Mouse (Mus musculus): ENCODE results near the gene Rnd2. TPM values are rescaled to one million over a fixed set of nuclear protein-coding genes. Genes with fewer than 3 reads are reported as not detected.

Gene Rnd2
- polyA plus RNA-seq (2016; fragmentation: Nextera tagmentation; extraction: Ambion mirVana), result 38.8 and 57.7 TPM in 2 replicates

DNA sequence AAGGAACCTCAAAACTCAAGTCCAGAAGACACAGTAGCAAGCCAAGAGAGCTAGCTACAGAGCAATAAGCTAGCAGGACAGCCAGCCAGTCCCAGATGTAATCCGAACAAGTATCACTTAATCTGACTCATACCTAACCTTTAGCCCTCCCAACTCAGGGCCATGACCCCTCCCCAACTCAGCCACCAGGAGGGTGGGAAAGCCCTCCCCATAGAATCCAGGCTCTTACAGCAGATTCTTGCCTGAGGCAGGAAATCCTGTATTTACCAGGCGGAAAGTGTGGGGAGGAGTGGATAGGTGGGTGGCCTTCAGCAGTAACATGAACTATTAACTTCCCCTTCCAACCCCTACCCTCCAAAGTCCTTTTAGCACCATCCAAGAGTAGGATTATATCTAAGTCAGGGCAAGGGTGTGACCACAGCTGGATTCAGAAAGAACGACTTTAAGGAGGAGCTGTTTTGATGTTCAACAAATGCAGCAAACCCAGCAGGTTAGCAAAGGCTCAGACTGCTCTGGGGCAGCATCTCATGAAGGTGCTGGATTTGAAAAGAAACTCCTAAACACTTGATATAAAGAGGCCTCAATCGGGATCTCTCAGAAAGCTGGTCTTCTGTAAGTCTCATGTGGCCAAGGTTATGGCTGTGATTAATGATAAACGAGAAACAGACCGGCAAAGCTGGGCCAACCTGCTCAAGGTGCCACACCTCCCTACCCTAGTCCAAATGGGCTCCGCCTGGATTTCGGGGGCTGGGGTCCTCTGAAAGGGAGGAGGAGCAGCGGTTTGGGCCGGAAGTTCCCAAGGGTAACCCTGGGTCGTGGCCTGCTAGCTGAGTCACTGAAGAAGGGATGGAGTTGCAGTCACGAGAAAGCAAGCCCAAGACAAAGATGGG is at the start of gene Rnd2:
TSS of gene Rnd2 (plus strand) at position 789 of the 890 bp plus-strand sequence.
- peaks cover 90% of the 10 kb centered on the region for H3K4me1 ChIP-seq
- WGBS, result 13% methylated on average over 12 of the region's 12 CpGs
- DNase-seq (ENCODE audit: low spot score), result no peak

DNA sequence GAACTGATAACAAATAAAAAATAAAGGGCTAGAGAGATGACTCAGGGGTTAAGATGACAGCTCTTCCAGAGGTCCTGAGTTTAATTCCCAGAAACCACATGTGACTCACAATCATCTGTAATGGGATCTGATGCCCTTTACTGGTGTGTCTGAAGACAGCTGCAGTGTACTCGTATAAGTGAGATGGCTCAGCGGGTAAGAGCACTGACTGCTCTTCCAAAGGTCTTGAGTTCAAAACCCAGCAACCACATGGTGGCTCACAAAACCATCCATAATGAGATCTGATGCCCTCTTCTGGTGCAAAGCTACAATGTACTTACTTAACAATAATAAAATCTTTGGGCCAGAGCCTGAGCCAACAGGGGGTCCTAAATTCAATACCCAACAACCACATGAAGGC is 49.5 kb upstream of the Rnd2 start:
- Histone ChIP-seq H3K27ac (replicated peaks) (no peak overlapping the region), H3K4me1 (peaks cover 20% of the 10 kb centered on the region), H3K9me3 (replicated peaks) (no peaks in the 10 kb centered on the region), H3K4me3 (no peak overlapping the region), H3K27me3 (ENCODE audit: low read depth, poor library complexity, severe bottlenecking) (no peaks in the 10 kb centered on the region), H3K36me3 (peaks cover 43% of the 10 kb centered on the region)
- no peak for DNase-seq (ENCODE audit: low spot score)
- WGBS, result 86% methylated on average over 2 of the region's 2 CpGs

More for the DNA sequence above, at the start of gene Rnd2:
- no peaks in the 10 kb centered on the region for H3K9me3 ChIP-seq (replicated peaks)
- H3K27ac ChIP-seq (replicated peaks), result peak within 1 kb of the TSS; percentile 82
- H3K36me3 ChIP-seq, result peaks cover 27% of the 10 kb centered on the region
- H3K4me3 ChIP-seq, result peak within 1 kb of the TSS; percentile 68
- peaks cover 31% of the 10 kb centered on the region for H3K27me3 ChIP-seq (ENCODE audit: low read depth, poor library complexity, severe bottlenecking)

GRCm38 (mm10) chr11:101416433-101417100 is 48.2 kb upstream of the Rnd2 start:
- no peak for DNase-seq (ENCODE audit: low spot score)

GRCm38 (mm10) chr11:101417101-101417855 is 47.5 kb upstream of the Rnd2 start, which contains the start of gene Aarsd1:
Gene Aarsd1, minus strand, starts transcription at chr11:101417615.
- Histone ChIP-seq H3K4me1 (peaks cover 20% of the 10 kb centered on the region), H3K9me3 (replicated peaks) (no peaks in the 10 kb centered on the region), H3K36me3 (peaks cover 24% of the 10 kb centered on the region), H3K4me3 (peak within 1 kb of the TSS; percentile 88), H3K27me3 (ENCODE audit: low read depth, poor library complexity, severe bottlenecking) (no peaks in the 10 kb centered on the region), H3K27ac (replicated peaks) (peak within 1 kb of the TSS; percentile 95)
- DNase-seq (ENCODE audit: low spot score), result peak; percentile 90
- WGBS, result under 1% methylated on average over 45 of the region's 45 CpGs

More at GRCm38 (mm10) chr11:101416433-101417100, 48.2 kb upstream of the Rnd2 start:
- H3K4me3 ChIP-seq, result peak overlapping the region; percentile 88
- peaks cover 20% of the 10 kb centered on the region for H3K4me1 ChIP-seq
- WGBS, result 2% methylated on average over 11 of the region's 11 CpGs
- peaks cover 31% of the 10 kb centered on the region for H3K36me3 ChIP-seq
- peak overlapping the region; percentile 95 for H3K27ac ChIP-seq (replicated peaks)
- H3K27me3 ChIP-seq (ENCODE audit: low read depth, poor library complexity, severe bottlenecking), result no peaks in the 10 kb centered on the region
- no peaks in the 10 kb centered on the region for H3K9me3 ChIP-seq (replicated peaks)

DNA sequence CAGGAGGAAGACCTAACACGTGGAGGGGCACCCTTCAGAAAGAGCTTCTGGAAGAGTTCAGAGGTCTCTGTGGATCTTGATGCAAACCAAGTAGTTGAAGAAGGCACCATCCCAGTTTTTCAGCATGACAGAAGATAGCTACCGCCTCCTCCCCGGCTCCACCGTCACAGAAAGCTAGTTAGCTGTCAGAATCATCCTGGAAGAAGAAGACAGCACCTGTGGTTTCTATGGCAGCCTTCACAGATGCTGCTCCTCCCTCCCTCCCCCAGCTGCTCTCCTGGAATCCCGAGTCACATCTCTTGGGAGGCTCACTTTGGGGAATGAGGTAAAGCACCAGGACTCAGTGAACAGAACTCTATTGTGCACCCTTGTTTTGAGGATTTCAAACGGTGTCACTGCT is 45.8 kb upstream of the Rnd2 start:
- Histone ChIP-seq H3K9me3 (replicated peaks) (no peaks in the 10 kb centered on the region), H3K27ac (replicated peaks) (no peak overlapping the region), H3K4me1 (peaks cover 23% of the 10 kb centered on the region), H3K27me3 (ENCODE audit: low read depth, poor library complexity, severe bottlenecking) (peaks cover 8% of the 10 kb centered on the region), H3K4me3 (no peak overlapping the region), H3K36me3 (peaks cover 7% of the 10 kb centered on the region)
- WGBS, result 58% methylated on average over 6 of the region's 6 CpGs
- DNase-seq (ENCODE audit: low spot score), result no peak

GRCm38 (mm10) chr11:101419610-101420009 is 45.2 kb upstream of the Rnd2 start:
- H3K27ac ChIP-seq (replicated peaks), result no peak overlapping the region
- H3K27me3 ChIP-seq (ENCODE audit: low read depth, poor library complexity, severe bottlenecking), result peaks cover 9% of the 10 kb centered on the region
- WGBS, result 24% methylated on average over 3 of the region's 3 CpGs
- no peak for DNase-seq (ENCODE audit: low spot score)
- 0 out of 2 replicates have a peak, but pooled peaks cover 2% of the 10 kb centered on the region for H3K36me3 ChIP-seq
- H3K9me3 ChIP-seq (replicated peaks), result no peaks in the 10 kb centered on the region
- H3K4me1 ChIP-seq, result peaks cover 29% of the 10 kb centered on the region
- H3K4me3 ChIP-seq, result no peak overlapping the region

- Histone ChIP-seq H3K27me3 (ENCODE audit: low read depth, poor library complexity, severe bottlenecking) (peaks cover 9% of the 10 kb centered on the region), H3K9me3 (replicated peaks) (no peaks in the 10 kb centered on the region), H3K36me3 (no peaks in the 10 kb centered on the region), H3K27ac (replicated peaks) (no peak overlapping the region), H3K4me1 (peaks cover 31% of the 10 kb centered on the region), H3K4me3 (no peak overlapping the region)
- WGBS, result 92% methylated on average over 5 of the region's 5 CpGs
- no peak for DNase-seq (ENCODE audit: low spot score)
Observed at GRCm38 (mm10) chr11:101420148-101420547, 44.7 kb upstream of the Rnd2 start.

- no peaks in the 10 kb centered on the region for H3K9me3 ChIP-seq (replicated peaks)
- H3K36me3 ChIP-seq, result peaks cover 8% of the 10 kb centered on the region
- peaks cover 9% of the 10 kb centered on the region for H3K27me3 ChIP-seq (ENCODE audit: low read depth, poor library complexity, severe bottlenecking)
- peak within 1 kb of the TSS; percentile 99 for H3K4me3 ChIP-seq
- 7% methylated on average over 23 of the region's 23 CpGs for WGBS
- peak within 1 kb of the TSS; percentile 87 for H3K27ac ChIP-seq (replicated peaks)
- no peak for DNase-seq (ENCODE audit: low spot score)
- peaks cover 36% of the 10 kb centered on the region for H3K4me1 ChIP-seq
Observed at GRCm38 (mm10) chr11:101424105-101424851, 40.5 kb upstream of the Rnd2 start, which contains the start of gene Gm27029. Gene Gm27029, minus strand, starts transcription at chr11:101424796.

GRCm38 (mm10) chr11:101424925-101425813 is 39.6 kb upstream of the Rnd2 start, which contains the start of the genes Rundc1 and Ptges3l:
Gene Rundc1, plus strand, starts transcription at chr11:101425085.
Gene Ptges3l, minus strand, starts transcription at chr11:101425333.
- peak within 1 kb of the TSS; percentile 99 for H3K4me3 ChIP-seq
- H3K9me3 ChIP-seq (replicated peaks), result no peaks in the 10 kb centered on the region
- peaks cover 17% of the 10 kb centered on the region for H3K36me3 ChIP-seq
- H3K27ac ChIP-seq (replicated peaks), result peak within 1 kb of the TSS; percentile 87
- H3K4me1 ChIP-seq, result peaks cover 32% of the 10 kb centered on the region
- under 1% methylated on average over 81 of the region's 81 CpGs for WGBS
- peaks cover 9% of the 10 kb centered on the region for H3K27me3 ChIP-seq (ENCODE audit: low read depth, poor library complexity, severe bottlenecking)
- peak; percentile 97 for DNase-seq (ENCODE audit: low spot score)

DNA sequence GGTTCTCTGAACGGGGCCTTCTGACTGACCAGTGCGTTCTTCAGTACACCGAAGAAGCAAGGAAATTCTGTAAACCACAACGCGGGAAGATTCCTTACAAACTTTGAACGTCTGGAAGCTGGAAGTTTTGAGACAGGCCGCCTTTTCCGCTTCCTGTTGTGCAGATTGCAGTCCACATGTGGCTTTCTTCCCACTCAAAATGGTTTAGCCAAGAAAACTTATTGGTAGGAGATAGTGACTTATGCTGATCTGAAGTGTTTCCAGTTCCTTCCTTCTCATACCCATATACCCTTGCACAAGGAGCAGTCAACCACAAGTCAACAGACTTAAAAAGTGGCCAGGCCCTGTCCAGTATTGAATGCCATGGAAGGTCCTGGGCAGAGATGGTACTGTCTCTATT is 38.6 kb upstream of the Rnd2 start:
- H3K4me1 ChIP-seq, result peaks cover 32% of the 10 kb centered on the region
- peak overlapping the region; percentile 99 for H3K4me3 ChIP-seq
- peaks cover 27% of the 10 kb centered on the region for H3K36me3 ChIP-seq
- H3K27ac ChIP-seq (replicated peaks), result no peak overlapping the region
- peaks cover 9% of the 10 kb centered on the region for H3K27me3 ChIP-seq (ENCODE audit: low read depth, poor library complexity, severe bottlenecking)
- DNase-seq (ENCODE audit: low spot score), result no peak
- H3K9me3 ChIP-seq (replicated peaks), result no peaks in the 10 kb centered on the region
- 71% methylated on average over 8 of the region's 8 CpGs for WGBS

DNA sequence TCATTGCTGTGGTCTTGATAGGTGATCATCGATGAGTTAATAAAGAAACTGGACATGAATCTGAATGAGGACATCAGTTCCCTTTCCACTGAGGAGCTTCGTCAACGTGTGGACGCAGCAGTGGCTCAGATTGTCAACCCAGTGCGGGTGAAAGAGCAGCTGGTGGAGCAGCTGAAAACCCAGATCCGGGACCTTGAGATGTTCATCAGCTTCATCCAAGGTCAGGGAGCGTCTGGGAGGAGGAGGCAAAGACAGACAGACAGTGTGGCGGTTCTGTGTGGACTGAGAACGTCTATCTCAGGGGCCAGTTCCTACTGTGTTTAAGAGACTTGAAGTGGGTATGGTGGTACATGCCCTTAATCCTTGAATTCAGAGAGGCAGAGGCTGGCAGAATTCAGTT is 33.5 kb upstream of the Rnd2 start:
- Histone ChIP-seq H3K4me3 (no peak overlapping the region), H3K27me3 (ENCODE audit: low read depth, poor library complexity, severe bottlenecking) (no peaks in the 10 kb centered on the region), H3K9me3 (replicated peaks) (no peaks in the 10 kb centered on the region), H3K27ac (replicated peaks) (no peak overlapping the region), H3K36me3 (peaks cover 74% of the 10 kb centered on the region), H3K4me1 (peaks cover 10% of the 10 kb centered on the region)
- no peak for DNase-seq (ENCODE audit: low spot score)
- 92% methylated on average over 9 of the region's 9 CpGs for WGBS
